Mouse (Mus musculus): ENCODE results near the gene Carmil3.

- TF ChIP-seq GATA1 (IDR thresholded peaks at IDR 0.05; ENCODE audit: borderline replicate concordance, low read length) (no peak), FLI1 (IDR thresholded peaks at IDR 0.05; ENCODE audit: low read length) (no peak)
Observed at GRCm38 (mm10) chr14:55509540-55509939, 19.1 kb downstream of the Carmil3 start.
